ENCODE assay signal across 9 mouse cellular contexts in genomic region chr13:99092279-99092930, GRCm38 (mm10).
DNase-seq lines count a peak whose midpoint lies in the region; ATAC-seq and TF ChIP-seq lines count a peak whose summit lies in the region.
"Had no signal": no experiment of that assay in that cellular context is flagged by ENCODE, and none has a peak within 500 bp of the region (broad histone marks: within the 10 kb centered on the region; RNA-seq: fewer than 3 reads in every experiment).

No protein-coding gene starts in this region.

- H3K4me1 ChIP-seq in forebrain, embryonic 12.5 days: peaks cover 17% of the 10 kb centered on the region
- H3K4me1 ChIP-seq in forebrain, postnatal 0 days (ENCODE audit: insufficient read depth): no peaks in the 10 kb centered on the region

- no peak overlapping the region for H3K4me3 ChIP-seq in forebrain, embryonic 12.5 days (replicated peaks)
- no peak overlapping the region for H3K4me3 ChIP-seq in forebrain, postnatal 0 days (ENCODE audit: low read depth, low read length)
- H3K4me3 ChIP-seq: embryonic facial prominence, embryonic 15.5 days had no signal

- no peak overlapping the region for H3K9ac ChIP-seq in forebrain, embryonic 12.5 days
- no peak overlapping the region for H3K9ac ChIP-seq in forebrain, postnatal 0 days
- H3K9ac ChIP-seq: embryonic facial prominence, embryonic 15.5 days had no signal

- H3K36me3 ChIP-seq in forebrain, embryonic 12.5 days (replicated peaks): no peaks in the 10 kb centered on the region
- H3K36me3 ChIP-seq in forebrain, postnatal 0 days (ENCODE audit: insufficient read depth): no peaks in the 10 kb centered on the region
- H3K36me3 ChIP-seq: embryonic facial prominence, embryonic 15.5 days had no signal

- H3K4me2 ChIP-seq in forebrain, embryonic 12.5 days: no peak overlapping the region
- H3K4me2 ChIP-seq in forebrain, postnatal 0 days (ENCODE audit: low read depth): no peak overlapping the region
- H3K4me2 ChIP-seq: embryonic facial prominence, embryonic 15.5 days had no signal

- ATAC-seq in forebrain, embryonic 12.5 days (ENCODE audit: low FRiP score): peak; percentile 24; the same call in 1 of the 2 replicates
- ATAC-seq in forebrain, postnatal 0 days: no peak
- no peak for ATAC-seq in erythroid progenitor cell, adult 5-6 weeks (replicated peaks; ENCODE audit: low FRiP score, poor library complexity, severe bottlenecking)
- no peak for ATAC-seq in CD4-positive, CD25-positive, alpha-beta regulatory T cell, adult 4 months

- no peak overlapping the region for H3K27ac ChIP-seq in forebrain, embryonic 12.5 days
- H3K27ac ChIP-seq in forebrain, postnatal 0 days (ENCODE audit: low read depth, low read length): no peak overlapping the region
- H3K27ac ChIP-seq: embryonic facial prominence, embryonic 15.5 days had no signal

- no peak for TF ChIP-seq CTCF in forebrain, postnatal 0 days (IDR thresholded peaks at IDR 0.05; ENCODE audit: low read depth)

- H3K9me3 ChIP-seq in forebrain, embryonic 12.5 days: no peaks in the 10 kb centered on the region
- no peaks in the 10 kb centered on the region for H3K9me3 ChIP-seq in forebrain, postnatal 0 days (ENCODE audit: low read length)
- H3K9me3 ChIP-seq: embryonic facial prominence, embryonic 15.5 days had no signal

- 36% methylated on average over 14 of the region's 14 CpGs for WGBS in forebrain, embryonic 12.5 days
- 32% methylated on average over 14 of the region's 14 CpGs for WGBS in forebrain, postnatal 0 days

- no peaks in the 10 kb centered on the region for H3K27me3 ChIP-seq in forebrain, embryonic 12.5 days
- no peaks in the 10 kb centered on the region for H3K27me3 ChIP-seq in forebrain, postnatal 0 days (ENCODE audit: insufficient read depth, low read length)
- H3K27me3 ChIP-seq: embryonic facial prominence, embryonic 15.5 days had no signal

- DNase-seq in forebrain, postnatal 0 days: no peak
- peak; percentile 61 for DNase-seq in gastrocnemius, postnatal 25 days
- peak; percentile 64 for DNase-seq in kidney, adult 18-20 months
- DNase-seq in lung, postnatal 14 days: peak; percentile 51
- no peak for DNase-seq in cerebellum, postnatal 14 days

Comparison
In these comparisons a context has a peak if more than half of its experiments do, and no peak if none do; other contexts are left out.
1. DNase-seq: peak in gastrocnemius, postnatal 25 days (single experiment), kidney, adult 18-20 months (single experiment) and lung, postnatal 14 days (single experiment); none in forebrain, postnatal 0 days (single experiment) and cerebellum, postnatal 14 days (0 of 2).